Mouse (Mus musculus) midbrain, embryonic 14.5 days (tissue): ENCODE results near the gene Eif4e1b. TPM values are rescaled to one million over a fixed set of nuclear protein-coding genes. Genes with fewer than 3 reads are reported as not detected.
A peak's percentile ranks its signal among the peaks of the same experiment; 100 is the strongest.

Source experiments
- ATAC-seq: fragments of 200-750 bp; cut with Nextera tagmentation; 2 replicates; pipeline ENCODE4 v1.8.0; 2017; ENCODE audit warnings: moderate number of reproducible peaks, moderate library complexity; ENCODE audit not compliant: low FRiP score, low TSS enrichment
- DNase-seq: peaks from one replicate; pipeline ENCODE4 v3.0.0-alpha.2; 2015
- H3K27ac ChIP-seq: fragments of 300-500 bp; sonication (generic); replicated peaks from 2 replicates; pipeline ENCODE4 v1.5.1; 2014; ENCODE audit warnings: mild to moderate bottlenecking, low read depth, low read length, moderate library complexity
- H3K27me3 ChIP-seq: fragments of 300-500 bp; sonication (generic); 2 replicates; pipeline ENCODE4 v1.6.1; 2014; ENCODE audit warnings: low read length, control low read depth, mixed read lengths; ENCODE audit not compliant: control insufficient read depth, insufficient read depth
- H3K36me3 ChIP-seq: fragments of 300-500 bp; sonication (generic); 2 replicates; pipeline ENCODE4 v1.6.1; 2014; ENCODE audit warnings: low read length, control low read depth; ENCODE audit not compliant: control insufficient read depth, insufficient read depth
- H3K4me1 ChIP-seq: fragments of 300-500 bp; sonication (generic); 2 replicates; pipeline ENCODE4 v1.6.1; 2014; ENCODE audit warnings: mild to moderate bottlenecking, antibody characterized with exemption, low read length, control low read depth; ENCODE audit not compliant: control insufficient read depth, insufficient read depth
- H3K4me2 ChIP-seq: fragments of 300-500 bp; sonication (generic); 2 replicates; pipeline ENCODE4 v1.6.1; 2014; ENCODE audit warnings: mild to moderate bottlenecking, low read length, moderate library complexity
- H3K4me3 ChIP-seq: fragments of 300-500 bp; sonication (generic); replicated peaks from 2 replicates; pipeline ENCODE4 v1.5.1; 2014; ENCODE audit warnings: low read depth, low read length
- H3K9ac ChIP-seq: fragments of 300-500 bp; sonication (generic); replicated peaks from 2 replicates; pipeline ENCODE4 v1.6.1; 2014; ENCODE audit warnings: mild to moderate bottlenecking, low read length, moderate library complexity
- H3K9me3 ChIP-seq: fragments of 300-500 bp; sonication (generic); 2 replicates; pipeline ENCODE4 v1.6.1; 2016; ENCODE audit warnings: low read length, control low read depth, mixed read lengths; ENCODE audit not compliant: control insufficient read depth
- WGBS: fragments of 180-500 bp; shearing (Covaris S2); extraction: QIAGEN DNeasy Blood & Tissue Kit; methylation state at CpG from one replicate; pipeline ENCODE4 v1.1.7; 2014; 5-methylcytosine and 5-hydroxymethylcytosine counted together
- polyA plus RNA-seq: library from polyadenylated mRNA; unstranded; fragments of >200 nt; fragmentation: Nextera tagmentation; extraction: Ambion mirVana; gene quantifications from 2 replicates; pipeline ENCODE4 v1.2.1, GENCODE M21; 2014

Eif4e1b gene
- polyA plus RNA-seq, 1 experiment from 2014 or later: not detected

- Histone ChIP-seq H3K27ac (no peak overlapping the region), H3K4me2 (no peak overlapping the region), H3K4me1 (peaks cover 20% of the 10 kb centered on the region), H3K4me3 (no peak overlapping the region), H3K9me3 (no peaks in the 10 kb centered on the region), H3K27me3 (no peaks in the 10 kb centered on the region), H3K36me3 (no peaks in the 10 kb centered on the region), H3K9ac (no peak overlapping the region)
- DNase-seq: no peak
- no peak for ATAC-seq
- 88% methylated on average over 4 of the region's 4 CpGs for WGBS
Observed at GRCm38 (mm10) chr13:54821106-54821505, 37.3 kb downstream of the Eif4e1b start.

DNA sequence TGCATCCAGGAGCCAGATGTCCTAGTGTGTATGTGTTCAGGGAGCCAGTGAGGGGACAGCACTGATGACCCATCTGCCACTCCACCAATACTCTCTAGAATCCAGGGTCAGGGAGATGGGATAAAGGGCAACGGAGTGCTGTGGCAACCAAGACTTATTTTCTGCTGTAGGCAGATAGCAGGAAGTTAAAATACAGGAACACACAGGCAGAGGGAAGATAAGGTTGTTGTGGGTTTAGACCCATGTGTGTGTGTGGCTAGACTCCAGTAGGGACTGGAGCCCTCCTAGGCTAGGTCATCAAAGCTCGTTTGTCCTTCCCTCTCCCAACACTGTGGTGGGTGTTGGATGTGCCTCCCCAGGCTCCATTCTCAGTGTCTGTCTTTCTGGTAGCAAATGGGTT lies 38.1 kb downstream of the Eif4e1b start:
- H3K36me3 ChIP-seq: no peaks in the 10 kb centered on the region
- no peak overlapping the region for H3K4me2 ChIP-seq
- 92% methylated on average over 2 of the region's 2 CpGs for whole genome bisulfite sequencing
- H3K9ac ChIP-seq: no peak overlapping the region
- H3K4me3 ChIP-seq: no peak overlapping the region
- H3K27me3 ChIP-seq: no peaks in the 10 kb centered on the region
- peaks cover 20% of the 10 kb centered on the region for H3K4me1 ChIP-seq
- H3K9me3 ChIP-seq: no peaks in the 10 kb centered on the region
- DNase-seq: no peak
- H3K27ac ChIP-seq: no peak overlapping the region
- no peak for ATAC-seq

DNA sequence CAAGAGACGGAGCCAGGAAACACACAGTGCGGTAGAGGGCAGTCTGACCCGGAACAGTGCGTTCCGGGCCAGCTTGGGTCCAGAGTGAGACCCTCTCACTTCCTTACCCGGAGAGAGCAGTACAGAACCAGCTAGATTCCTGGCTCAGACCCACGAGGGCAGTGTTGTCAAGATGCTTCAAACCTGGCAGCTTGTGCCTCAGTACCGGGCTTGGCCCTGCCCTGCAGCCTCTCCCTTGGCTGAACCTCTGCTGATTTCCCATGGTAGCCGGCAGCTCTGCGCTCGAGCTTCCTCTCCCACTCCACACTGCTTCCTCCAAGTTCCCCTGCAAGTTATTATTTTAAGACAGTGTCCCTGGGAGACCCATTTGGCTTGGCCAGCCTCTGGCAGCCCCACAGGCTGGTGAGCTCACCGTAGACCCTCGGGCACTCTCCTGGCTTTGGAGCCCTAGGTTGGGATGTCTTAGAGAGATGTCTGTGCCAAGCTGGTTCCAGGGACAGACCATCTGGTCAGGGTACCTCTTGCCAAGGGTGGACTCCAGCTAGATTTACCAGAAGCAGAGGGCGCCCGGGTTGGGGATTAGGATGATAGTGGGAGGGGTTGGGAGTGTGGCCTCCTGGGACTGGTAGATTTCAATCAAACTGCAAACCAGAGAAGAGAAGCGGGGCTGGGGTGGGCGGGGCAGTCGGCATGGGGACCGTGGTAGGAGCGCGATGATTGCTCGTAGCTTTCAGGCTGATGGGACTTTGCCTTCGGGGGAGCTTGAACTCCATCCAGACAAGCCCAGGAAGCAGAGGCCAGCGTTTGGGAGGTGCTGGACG lies 40.5 kb downstream of the Eif4e1b start:
- ATAC-seq (no peak; the same call in 1 of the 2 replicates), DNase-seq (peak; percentile 56)
- H3K4me1 ChIP-seq: peaks cover 7% of the 10 kb centered on the region
- H3K4me2 ChIP-seq: 0 out of 2 replicates have a peak overlapping the region, but pooled peaks have one; percentile 18
- 0 out of 2 replicates have a peak overlapping the region, but pooled peaks have one; percentile 8 for H3K27ac ChIP-seq
- H3K36me3 ChIP-seq: no peaks in the 10 kb centered on the region
- no peaks in the 10 kb centered on the region for H3K9me3 ChIP-seq
- no peak overlapping the region for H3K9ac ChIP-seq
- H3K27me3 ChIP-seq: no peaks in the 10 kb centered on the region
- 13% methylated on average over 25 of the region's 25 CpGs for WGBS
- H3K4me3 ChIP-seq: no peak overlapping the region

- DNase-seq: no peak
- Histone ChIP-seq H3K4me3 (no peak overlapping the region), H3K9ac (no peak overlapping the region), H3K27me3 (no peaks in the 10 kb centered on the region), H3K4me1 (peaks cover 11% of the 10 kb centered on the region), H3K36me3 (no peaks in the 10 kb centered on the region), H3K4me2 (no peak overlapping the region), H3K27ac (no peak overlapping the region), H3K9me3 (no peaks in the 10 kb centered on the region)
- no peak for ATAC-seq
- WGBS: 64% methylated on average over 7 of the region's 7 CpGs
Observed at GRCm38 (mm10) chr13:54827992-54828391, 44.2 kb downstream of the Eif4e1b start.

GRCm38 (mm10) chr13:54828508-54828907 lies 44.7 kb downstream of the Eif4e1b start:
- H3K4me2 ChIP-seq: no peak overlapping the region
- no peaks in the 10 kb centered on the region for H3K36me3 ChIP-seq
- 63% methylated on average over 6 of the region's 6 CpGs for WGBS
- H3K9ac ChIP-seq: no peak overlapping the region
- no peaks in the 10 kb centered on the region for H3K27me3 ChIP-seq
- H3K4me3 ChIP-seq: no peak overlapping the region
- no peaks in the 10 kb centered on the region for H3K9me3 ChIP-seq
- no peak for ATAC-seq
- H3K4me1 ChIP-seq: peaks cover 11% of the 10 kb centered on the region
- no peak overlapping the region for H3K27ac ChIP-seq
- DNase-seq: no peak

DNA sequence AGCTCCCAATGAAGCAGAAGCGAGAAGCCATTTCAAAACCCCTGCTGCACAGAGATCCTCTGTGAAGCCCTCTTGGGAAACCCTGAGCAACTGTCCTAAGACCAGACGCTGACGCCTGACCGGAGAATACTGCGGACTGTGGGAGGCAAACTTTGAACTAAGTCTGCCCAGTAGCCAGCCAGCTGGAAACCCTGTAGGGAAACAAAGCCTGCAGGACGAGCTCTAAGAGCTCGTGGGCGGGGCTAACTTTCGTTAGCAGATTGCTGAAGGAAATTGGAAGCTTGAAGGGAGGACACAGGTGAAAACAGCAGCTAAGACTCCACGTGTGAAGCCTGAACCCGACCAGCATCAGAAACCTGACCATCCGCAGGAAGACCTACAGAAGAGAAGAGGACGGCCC lies 45.7 kb downstream of the Eif4e1b start:
- no peak overlapping the region for H3K27ac ChIP-seq
- H3K9ac ChIP-seq: no peak overlapping the region
- H3K4me1 ChIP-seq: peaks cover 7% of the 10 kb centered on the region
- no peaks in the 10 kb centered on the region for H3K36me3 ChIP-seq
- WGBS: 2% methylated on average over 13 of the region's 13 CpGs
- no peaks in the 10 kb centered on the region for H3K9me3 ChIP-seq
- no peak overlapping the region for H3K4me3 ChIP-seq
- DNase-seq (peak; percentile 47), ATAC-seq (no peak)
- peak overlapping the region; percentile 24; the same call in 1 of the 2 replicates for H3K4me2 ChIP-seq
- no peaks in the 10 kb centered on the region for H3K27me3 ChIP-seq

- ATAC-seq (no peak), DNase-seq (no peak)
- no peak overlapping the region for H3K9ac ChIP-seq
- no peak overlapping the region for H3K27ac ChIP-seq
- H3K4me2 ChIP-seq: no peak overlapping the region
- no peaks in the 10 kb centered on the region for H3K27me3 ChIP-seq
- no peak overlapping the region for H3K4me3 ChIP-seq
- H3K4me1 ChIP-seq: peaks cover 12% of the 10 kb centered on the region; the same call in 1 of the 2 replicates
- WGBS: 74% methylated on average over 14 of the region's 14 CpGs
- no peaks in the 10 kb centered on the region for H3K9me3 ChIP-seq
- H3K36me3 ChIP-seq: no peaks in the 10 kb centered on the region
Observed at GRCm38 (mm10) chr13:54836351-54837030, 52.7 kb downstream of the Eif4e1b start.

DNA sequence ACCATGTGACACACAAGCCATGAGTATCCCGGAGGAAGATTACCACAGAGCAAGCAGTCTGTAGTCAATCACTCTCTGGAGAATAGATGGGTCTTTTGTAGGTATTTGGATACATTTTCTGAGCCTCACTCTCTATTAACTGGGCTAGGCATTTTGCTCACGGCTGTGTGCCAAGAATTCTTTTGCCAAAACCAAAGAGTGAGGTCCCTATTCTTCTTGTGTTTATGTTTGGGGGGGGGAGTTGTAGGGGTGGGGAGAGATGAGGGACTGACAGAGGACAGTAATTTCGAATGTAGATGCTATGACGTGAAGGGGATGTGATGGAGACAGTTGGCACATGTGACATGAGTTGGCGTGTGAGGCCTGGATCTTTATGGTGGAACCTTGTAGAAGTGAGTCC lies 53.3 kb downstream of the Eif4e1b start:
- Histone ChIP-seq H3K4me3 (no peak overlapping the region), H3K27ac (no peak overlapping the region), H3K4me1 (peaks cover 12% of the 10 kb centered on the region; the same call in 1 of the 2 replicates), H3K27me3 (no peaks in the 10 kb centered on the region), H3K36me3 (no peaks in the 10 kb centered on the region), H3K4me2 (no peak overlapping the region), H3K9ac (no peak overlapping the region), H3K9me3 (no peaks in the 10 kb centered on the region)
- DNase-seq: no peak
- no peak for ATAC-seq
- 71% methylated on average over 5 of the region's 5 CpGs for WGBS
